Mouse (Mus musculus) testis, adult 2 months (tissue): Measurements from ENCODE around the gene Jup.

Experiments used
- CTCF ChIP-seq: fragments of 200-500 bp; IDR thresholded peaks from 2 replicates; pipeline ENCODE4 v1.5.1; 2012; ENCODE audit warnings: low read depth, mild to moderate bottlenecking, inconsistent platforms, low read length, moderate library complexity; ENCODE audit not compliant: control insufficient read depth, insufficient read depth, insufficient replicate concordance
- POLR2A ChIP-seq: fragments of 200-500 bp; IDR thresholded peaks from 2 replicates; pipeline ENCODE4 v1.6.1; 2012; ENCODE audit warnings: low read depth, mild to moderate bottlenecking, inconsistent platforms, low read length, moderate library complexity; ENCODE audit not compliant: control insufficient read depth

- no peak for TF ChIP-seq CTCF
- peak; percentile 73 for TF ChIP-seq POLR2A
Measured at GRCm38 (mm10) chr11:100320172-100320630, 77.4 kb downstream of the Jup start.
